Mouse (Mus musculus): ENCODE measurements at regions not wholly inside any gene's neighbourhood (a gene's known extent, or its start where the extent isn't known, plus 50 kb on each side); places are given as distances from the start of the nearest gene placed in this dataset.

DNA sequence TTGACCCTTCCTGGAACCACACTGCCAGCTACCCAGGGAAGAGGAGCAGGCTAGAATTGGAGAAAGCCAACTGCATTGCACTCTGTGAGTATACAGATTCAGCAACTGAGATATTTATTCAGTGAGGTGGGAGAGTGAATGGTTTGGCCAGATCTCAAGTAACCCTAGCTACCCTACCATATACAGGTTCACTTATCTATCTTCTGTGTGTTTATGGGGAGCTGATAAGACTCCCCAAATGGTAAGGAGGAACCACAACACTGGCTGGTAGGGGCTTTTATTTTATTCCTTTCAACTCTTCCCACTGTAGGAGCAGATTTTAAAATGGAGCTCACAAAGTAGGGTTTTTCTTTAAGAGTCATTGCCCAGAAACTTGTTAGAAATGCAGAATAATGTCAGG, 62.9 kb downstream of the Arrdc3 start:
- Histone ChIP-seq H3K4me2 (no peak overlapping the region), H3K27me3 (no peaks in the 10 kb centered on the region), H3K27ac (no peak overlapping the region), H3K4me1 (no peaks in the 10 kb centered on the region), H3K36me3 (no peaks in the 10 kb centered on the region), H3K4me3 (no peak overlapping the region), H3K9ac (no peak overlapping the region), H3K9me3 (no peaks in the 10 kb centered on the region)
- ATAC-seq (ENCODE audit: insufficient number of reproducible peaks, insufficient read depth, low FRiP score, low TSS enrichment, low read depth): no peak

DNA sequence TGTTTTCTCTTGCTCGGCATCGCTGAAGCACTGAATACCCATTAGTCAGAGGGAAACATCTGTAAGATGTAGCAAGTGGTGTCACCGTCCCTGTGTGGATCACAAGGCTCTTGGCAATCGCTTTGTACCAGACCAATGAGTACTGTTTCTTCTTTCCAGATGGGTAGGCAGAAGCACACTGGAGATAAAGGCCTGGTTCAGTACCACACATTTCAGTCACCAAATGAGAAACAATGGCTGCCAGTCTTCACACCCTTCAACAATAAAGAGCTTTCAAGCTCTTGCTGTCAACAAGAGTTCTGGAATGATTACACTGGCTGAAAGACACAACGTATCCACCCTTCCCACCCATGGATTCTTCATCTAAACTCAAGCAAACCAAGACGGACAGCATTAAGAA, 64.5 kb downstream of the Arrdc3 start:
- Histone ChIP-seq H3K9ac (no peak overlapping the region), H3K36me3 (no peaks in the 10 kb centered on the region), H3K27ac (no peak overlapping the region), H3K4me2 (no peak overlapping the region), H3K9me3 (no peaks in the 10 kb centered on the region), H3K27me3 (no peaks in the 10 kb centered on the region), H3K4me1 (no peaks in the 10 kb centered on the region), H3K4me3 (no peak overlapping the region)
- 76% methylated on average over 6 of the region's 6 CpGs for WGBS
- no peak for ATAC-seq (ENCODE audit: insufficient number of reproducible peaks, insufficient read depth, low FRiP score, low TSS enrichment, low read depth)

GRCm38 (mm10) chr13:80949133-80949697, 66.0 kb downstream of the Arrdc3 start:
- Histone ChIP-seq H3K9me3 (no peaks in the 10 kb centered on the region), H3K4me1 (no peaks in the 10 kb centered on the region), H3K4me2 (no peak overlapping the region), H3K27ac (no peak overlapping the region), H3K36me3 (no peaks in the 10 kb centered on the region), H3K27me3 (no peaks in the 10 kb centered on the region), H3K9ac (no peak overlapping the region), H3K4me3 (no peak overlapping the region)
- WGBS: 65% methylated on average over 6 of the region's 6 CpGs
- no peak for ATAC-seq (ENCODE audit: insufficient number of reproducible peaks, insufficient read depth, low FRiP score, low TSS enrichment, low read depth)

DNA sequence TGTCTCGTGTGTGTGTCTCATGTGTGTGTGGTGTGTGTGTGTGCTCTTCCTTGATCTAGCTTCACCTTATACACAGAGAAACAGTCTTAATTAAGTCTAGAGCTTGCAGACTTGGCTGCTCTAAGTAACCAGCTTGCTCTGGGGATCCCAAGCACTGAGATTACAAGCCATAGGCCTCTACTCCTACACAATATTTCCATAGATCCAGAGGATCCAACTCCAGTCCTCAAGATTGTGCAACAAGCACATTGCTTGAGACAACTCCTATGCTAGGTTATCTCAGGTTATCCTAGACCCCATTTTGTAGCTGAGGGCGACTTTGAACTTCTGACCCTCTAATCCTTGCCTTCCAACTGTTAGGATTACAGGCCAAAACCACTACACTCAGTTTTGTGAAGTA, 67.1 kb downstream of the Arrdc3 start:
- Histone ChIP-seq H3K4me2 (no peak overlapping the region), H3K27ac (no peak overlapping the region), H3K9me3 (no peaks in the 10 kb centered on the region), H3K27me3 (no peaks in the 10 kb centered on the region), H3K36me3 (no peaks in the 10 kb centered on the region), H3K4me1 (no peaks in the 10 kb centered on the region), H3K9ac (no peak overlapping the region), H3K4me3 (no peak overlapping the region)
- 70% methylated on average over 2 of the region's 2 CpGs for WGBS
- ATAC-seq (ENCODE audit: insufficient number of reproducible peaks, insufficient read depth, low FRiP score, low TSS enrichment, low read depth): no peak

GRCm38 (mm10) chr13:80950803-80951202, 67.6 kb downstream of the Arrdc3 start:
- no peaks in the 10 kb centered on the region for H3K36me3 ChIP-seq
- no peak overlapping the region for H3K27ac ChIP-seq
- H3K4me2 ChIP-seq: no peak overlapping the region
- ATAC-seq (ENCODE audit: insufficient number of reproducible peaks, insufficient read depth, low FRiP score, low TSS enrichment, low read depth): no peak
- no peaks in the 10 kb centered on the region for H3K27me3 ChIP-seq
- H3K4me3 ChIP-seq: no peak overlapping the region
- H3K9me3 ChIP-seq: no peaks in the 10 kb centered on the region
- no peak overlapping the region for H3K9ac ChIP-seq
- WGBS: 73% methylated on average over 3 of the region's 3 CpGs
- no peaks in the 10 kb centered on the region for H3K4me1 ChIP-seq

DNA sequence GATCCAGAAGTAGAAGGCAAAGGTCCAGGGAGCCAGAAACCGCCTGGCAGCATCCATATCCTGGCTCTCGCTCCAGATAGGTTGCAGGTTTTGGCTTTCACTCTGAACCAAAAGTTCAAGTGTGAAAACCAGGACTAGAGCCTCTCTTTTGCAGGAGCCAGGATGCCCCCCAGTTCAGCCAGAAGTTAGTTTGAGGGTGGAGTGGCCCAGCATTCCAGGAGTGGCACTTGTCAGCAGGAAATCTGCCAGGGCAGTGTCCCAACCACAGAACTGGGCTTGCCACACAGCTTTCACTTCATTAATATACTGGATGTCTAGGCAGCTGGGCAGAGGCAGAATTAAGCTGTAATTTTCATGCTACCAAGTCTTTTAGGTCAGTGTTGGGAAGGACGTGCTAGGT, 68.1 kb downstream of the Arrdc3 start:
- Histone ChIP-seq H3K4me1 (no peaks in the 10 kb centered on the region), H3K27ac (no peak overlapping the region), H3K4me3 (no peak overlapping the region), H3K9me3 (no peaks in the 10 kb centered on the region), H3K4me2 (no peak overlapping the region), H3K36me3 (no peaks in the 10 kb centered on the region), H3K27me3 (no peaks in the 10 kb centered on the region), H3K9ac (no peak overlapping the region)
- no peak for ATAC-seq (ENCODE audit: insufficient number of reproducible peaks, insufficient read depth, low FRiP score, low TSS enrichment, low read depth)
- 83% methylated on average over 3 of the region's 3 CpGs for WGBS

- Histone ChIP-seq H3K36me3 (no peaks in the 10 kb centered on the region), H3K4me2 (no peak overlapping the region), H3K27ac (no peak overlapping the region), H3K27me3 (no peaks in the 10 kb centered on the region), H3K4me3 (no peak overlapping the region), H3K4me1 (no peaks in the 10 kb centered on the region), H3K9me3 (no peaks in the 10 kb centered on the region), H3K9ac (no peak overlapping the region)
- 87% methylated on average over 4 of the region's 4 CpGs for WGBS
- ATAC-seq (ENCODE audit: insufficient number of reproducible peaks, insufficient read depth, low FRiP score, low TSS enrichment, low read depth): no peak
Measured at GRCm38 (mm10) chr13:80952851-80953250, 69.7 kb downstream of the Arrdc3 start.

DNA sequence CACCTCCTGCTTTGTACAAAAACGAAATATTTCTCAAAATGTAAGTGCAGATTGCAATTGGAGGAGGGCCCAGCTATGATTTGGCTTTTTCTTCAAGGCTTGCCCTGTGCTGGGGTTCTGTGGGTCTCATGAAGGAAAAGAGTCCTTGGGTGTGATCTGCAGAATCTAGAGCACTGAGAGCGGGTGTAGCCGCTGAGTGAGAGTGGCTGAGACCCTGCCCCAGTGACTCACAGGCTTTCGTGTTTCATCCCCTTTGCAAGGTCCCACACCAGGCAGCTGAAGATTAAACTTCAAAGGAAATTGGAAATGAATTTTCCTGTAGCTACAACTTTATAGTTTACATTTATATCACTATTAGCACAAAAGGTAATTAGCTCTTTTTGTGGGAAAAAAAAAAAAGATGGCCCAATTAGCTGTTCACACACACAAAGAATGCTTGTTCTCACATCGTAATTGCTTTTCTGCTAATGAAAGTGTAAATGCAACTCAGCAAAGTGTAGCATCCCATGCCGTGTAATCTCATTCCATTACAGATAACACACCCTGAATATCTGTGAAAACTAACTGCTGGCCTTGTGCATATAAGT, 71.0 kb downstream of the Arrdc3 start:
- H3K27ac ChIP-seq: no peak overlapping the region
- H3K4me3 ChIP-seq: no peak overlapping the region
- no peak for ATAC-seq (ENCODE audit: insufficient number of reproducible peaks, insufficient read depth, low FRiP score, low TSS enrichment, low read depth)
- no peaks in the 10 kb centered on the region for H3K9me3 ChIP-seq
- no peaks in the 10 kb centered on the region for H3K36me3 ChIP-seq
- WGBS: 65% methylated on average over 6 of the region's 6 CpGs
- H3K27me3 ChIP-seq: no peaks in the 10 kb centered on the region
- no peak overlapping the region for H3K9ac ChIP-seq
- no peaks in the 10 kb centered on the region for H3K4me1 ChIP-seq
- H3K4me2 ChIP-seq: no peak overlapping the region

GRCm38 (mm10) chr13:80956966-80957365, 73.8 kb downstream of the Arrdc3 start:
- Histone ChIP-seq H3K4me2 (no peak overlapping the region), H3K9ac (no peak overlapping the region), H3K4me1 (0 out of 2 replicates have a peak, but pooled peaks cover under 1% of the 10 kb centered on the region), H3K36me3 (no peaks in the 10 kb centered on the region), H3K27me3 (no peaks in the 10 kb centered on the region), H3K27ac (no peak overlapping the region), H3K9me3 (no peaks in the 10 kb centered on the region), H3K4me3 (no peak overlapping the region)
- ATAC-seq (ENCODE audit: insufficient number of reproducible peaks, insufficient read depth, low FRiP score, low TSS enrichment, low read depth): no peak
- WGBS: 65% methylated on average over 1 of the region's 1 CpGs

- Histone ChIP-seq H3K27me3 (no peaks in the 10 kb centered on the region), H3K9ac (no peak overlapping the region), H3K4me2 (no peak overlapping the region), H3K4me1 (0 out of 2 replicates have a peak, but pooled peaks cover 4% of the 10 kb centered on the region), H3K27ac (no peak overlapping the region), H3K9me3 (no peaks in the 10 kb centered on the region), H3K4me3 (no peak overlapping the region), H3K36me3 (no peaks in the 10 kb centered on the region)
- no peak for ATAC-seq (ENCODE audit: insufficient number of reproducible peaks, insufficient read depth, low FRiP score, low TSS enrichment, low read depth)
- 76% methylated on average over 6 of the region's 6 CpGs for WGBS
Measured at GRCm38 (mm10) chr13:80957419-80958139, 74.4 kb downstream of the Arrdc3 start.

GRCm38 (mm10) chr13:80959763-80960162, 76.6 kb downstream of the Arrdc3 start:
- no peak for ATAC-seq (ENCODE audit: insufficient number of reproducible peaks, insufficient read depth, low FRiP score, low TSS enrichment, low read depth)
- H3K4me2 ChIP-seq: no peak overlapping the region
- H3K9ac ChIP-seq: no peak overlapping the region
- H3K36me3 ChIP-seq: no peaks in the 10 kb centered on the region
- no peaks in the 10 kb centered on the region; the same call in 1 of the 2 replicates for H3K9me3 ChIP-seq
- H3K4me3 ChIP-seq: no peak overlapping the region
- H3K27me3 ChIP-seq: no peaks in the 10 kb centered on the region; the same call in 1 of the 2 replicates
- 79% methylated on average over 1 of the region's 1 CpGs for WGBS
- 0 out of 2 replicates have a peak, but pooled peaks cover 4% of the 10 kb centered on the region for H3K4me1 ChIP-seq
- no peak overlapping the region for H3K27ac ChIP-seq

All from embryonic facial prominence, embryonic 13.5 days (tissue).